Mouse (Mus musculus) hindbrain, embryonic 15.5 days (tissue): ENCODE measurements around the gene Slc25a12. TPM values are rescaled to one million over a fixed set of nuclear protein-coding genes. Genes with fewer than 3 reads are reported as not detected.
A peak's percentile ranks its signal among the peaks of the same experiment; 100 is the strongest.

Source experiments
- ATAC-seq: fragments of 200-750 bp; cut with Nextera tagmentation; 2 replicates; pipeline ENCODE4 v1.8.0; 2017; ENCODE audit warnings: low read depth, moderate number of reproducible peaks, moderate TSS enrichment; ENCODE audit not compliant: low FRiP score
- H3K27ac ChIP-seq: fragments of 300-500 bp; sonication (generic); replicated peaks from 2 replicates; pipeline ENCODE4 v1.5.1; 2015; ENCODE audit warnings: mild to moderate bottlenecking, inconsistent platforms
- H3K27me3 ChIP-seq: fragments of 300-500 bp; sonication (generic); 2 replicates; pipeline ENCODE4 v1.6.1; 2015; ENCODE audit warnings: control low read depth, inconsistent platforms
- H3K36me3 ChIP-seq: fragments of 300-500 bp; sonication (generic); 2 replicates; pipeline ENCODE4 v1.6.1; 2015; ENCODE audit warnings: control low read depth, inconsistent platforms
- H3K4me1 ChIP-seq: fragments of 300-500 bp; sonication (generic); replicated peaks from 2 replicates; pipeline ENCODE4 v1.6.1; 2015; ENCODE audit warnings: control low read depth, inconsistent platforms
- H3K4me2 ChIP-seq: fragments of 300-500 bp; sonication (generic); 2 replicates; pipeline ENCODE4 v1.6.1; 2015; ENCODE audit warnings: moderate library complexity, mild to moderate bottlenecking, inconsistent platforms
- H3K4me3 ChIP-seq: fragments of 300-500 bp; sonication (generic); 2 replicates; pipeline ENCODE4 v1.5.1; 2015; ENCODE audit warnings: mild to moderate bottlenecking, inconsistent platforms
- H3K9ac ChIP-seq: fragments of 300-500 bp; sonication (generic); 2 replicates; pipeline ENCODE4 v1.6.1; 2015; ENCODE audit warnings: inconsistent platforms
- H3K9me3 ChIP-seq: fragments of 300-500 bp; sonication (generic); 2 replicates; pipeline ENCODE4 v1.6.1; 2016; ENCODE audit warnings: control low read depth, inconsistent platforms
- WGBS: fragments of 180-500 bp; shearing (Covaris S2); methylation state at CpG from one replicate; pipeline ENCODE4 v1.1.7; 2015; 5-methylcytosine and 5-hydroxymethylcytosine counted together
- polyA plus RNA-seq: library from polyadenylated mRNA; unstranded; fragments of >200 nt; fragmentation: Nextera tagmentation; extraction: Ambion mirVana; gene quantifications from 2 replicates; pipeline ENCODE4 v1.2.1, GENCODE M21; 2015

Gene Slc25a12
- polyA plus RNA-seq, 1 experiment from 2014 or later = 112 TPM

GRCm38 (mm10) chr2:71371790-71372189 is 4.2 kb upstream of the Slc25a12 start:
- no peak for ATAC-seq
- Histone ChIP-seq H3K4me1 (peaks cover 7% of the 10 kb centered on the region), H3K4me3 (no peak overlapping the region), H3K27ac (no peak overlapping the region), H3K4me2 (no peak overlapping the region), H3K9me3 (no peaks in the 10 kb centered on the region), H3K27me3 (no peaks in the 10 kb centered on the region), H3K9ac (no peak overlapping the region), H3K36me3 (no peaks in the 10 kb centered on the region)
- whole genome bisulfite sequencing = 81% methylated on average over 5 of the region's 5 CpGs

GRCm38 (mm10) chr2:71368086-71368485 is 537 bp upstream of the Slc25a12 start:
- Histone ChIP-seq H3K9ac (no peak overlapping the region), H3K27ac (no peak overlapping the region), H3K27me3 (no peaks in the 10 kb centered on the region), H3K4me3 (peak overlapping the region; percentile 80), H3K4me1 (peaks cover 29% of the 10 kb centered on the region), H3K36me3 (no peaks in the 10 kb centered on the region), H3K9me3 (no peaks in the 10 kb centered on the region), H3K4me2 (peak overlapping the region; percentile 66)
- no peak for ATAC-seq
- WGBS = 30% methylated on average over 8 of the region's 8 CpGs

GRCm38 (mm10) chr2:71366618-71367124 is 878 bp downstream of the Slc25a12 start:
- peak overlapping the region; percentile 92 for H3K27ac ChIP-seq
- no peaks in the 10 kb centered on the region; the same call in 1 of the 2 replicates for H3K36me3 ChIP-seq
- no peaks in the 10 kb centered on the region for H3K9me3 ChIP-seq
- H3K4me1 ChIP-seq = peaks cover 29% of the 10 kb centered on the region
- no peaks in the 10 kb centered on the region for H3K27me3 ChIP-seq
- H3K4me3 ChIP-seq = peak overlapping the region; percentile 80
- peak overlapping the region; percentile 87 for H3K9ac ChIP-seq
- H3K4me2 ChIP-seq = peak overlapping the region; percentile 66
- WGBS = 21% methylated on average over 9 of the region's 9 CpGs
- no peak; the same call in 1 of the 2 replicates for ATAC-seq

GRCm38 (mm10) chr2:71360192-71360591 is 7.4 kb downstream of the Slc25a12 start:
- no peak overlapping the region for H3K4me2 ChIP-seq
- no peak overlapping the region for H3K4me3 ChIP-seq
- no peaks in the 10 kb centered on the region for H3K9me3 ChIP-seq
- no peaks in the 10 kb centered on the region for H3K27me3 ChIP-seq
- H3K36me3 ChIP-seq = peaks cover 21% of the 10 kb centered on the region
- WGBS = 83% methylated on average over 1 of the region's 1 CpGs
- no peak overlapping the region for H3K9ac ChIP-seq
- no peak for ATAC-seq
- H3K4me1 ChIP-seq = peaks cover 7% of the 10 kb centered on the region
- no peak overlapping the region for H3K27ac ChIP-seq

- Histone ChIP-seq H3K4me1 (no peaks in the 10 kb centered on the region), H3K4me3 (no peak overlapping the region), H3K27ac (no peak overlapping the region), H3K4me2 (no peak overlapping the region), H3K9ac (no peak overlapping the region), H3K9me3 (no peaks in the 10 kb centered on the region), H3K27me3 (no peaks in the 10 kb centered on the region), H3K36me3 (peaks cover 21% of the 10 kb centered on the region)
- 92% methylated on average over 5 of the region's 5 CpGs for WGBS
- ATAC-seq = no peak
Observed at GRCm38 (mm10) chr2:71358347-71358746, 9.2 kb downstream of the Slc25a12 start.

GRCm38 (mm10) chr2:71354055-71354425 is 13.5 kb downstream of the Slc25a12 start:
- no peaks in the 10 kb centered on the region for H3K27me3 ChIP-seq
- H3K9ac ChIP-seq = no peak overlapping the region
- H3K4me1 ChIP-seq = 0 out of 2 replicates have a peak, but pooled peaks cover 8% of the 10 kb centered on the region
- no peak overlapping the region for H3K4me2 ChIP-seq
- H3K4me3 ChIP-seq = no peak overlapping the region
- 68% methylated on average over 5 of the region's 5 CpGs for WGBS
- no peaks in the 10 kb centered on the region for H3K9me3 ChIP-seq
- no peak overlapping the region for H3K27ac ChIP-seq
- H3K36me3 ChIP-seq = peaks cover 6% of the 10 kb centered on the region; the same call in 1 of the 2 replicates
- no peak for ATAC-seq

- H3K27ac ChIP-seq = no peak overlapping the region
- H3K27me3 ChIP-seq = no peaks in the 10 kb centered on the region
- no peak for ATAC-seq
- WGBS = 54% methylated on average over 10 of the region's 10 CpGs
- H3K36me3 ChIP-seq = peaks cover 2% of the 10 kb centered on the region; the same call in 1 of the 2 replicates
- H3K9me3 ChIP-seq = no peaks in the 10 kb centered on the region
- H3K4me1 ChIP-seq = 0 out of 2 replicates have a peak, but pooled peaks cover 8% of the 10 kb centered on the region
- H3K4me3 ChIP-seq = no peak overlapping the region
- no peak overlapping the region for H3K9ac ChIP-seq
- H3K4me2 ChIP-seq = no peak overlapping the region
Observed at GRCm38 (mm10) chr2:71353306-71354054, 14.1 kb downstream of the Slc25a12 start.

GRCm38 (mm10) chr2:71351727-71351987 is 15.9 kb downstream of the Slc25a12 start:
- 0 out of 2 replicates have a peak, but pooled peaks cover 8% of the 10 kb centered on the region for H3K4me1 ChIP-seq
- no peak overlapping the region for H3K9ac ChIP-seq
- H3K36me3 ChIP-seq = no peaks in the 10 kb centered on the region
- WGBS = 91% methylated on average over 3 of the region's 3 CpGs
- no peak overlapping the region for H3K4me2 ChIP-seq
- H3K4me3 ChIP-seq = no peak overlapping the region
- no peaks in the 10 kb centered on the region for H3K9me3 ChIP-seq
- no peaks in the 10 kb centered on the region for H3K27me3 ChIP-seq
- no peak for ATAC-seq
- no peak overlapping the region for H3K27ac ChIP-seq

- H3K27me3 ChIP-seq = no peaks in the 10 kb centered on the region
- no peak overlapping the region for H3K4me2 ChIP-seq
- ATAC-seq = no peak
- no peak overlapping the region for H3K4me3 ChIP-seq
- no peak overlapping the region for H3K9ac ChIP-seq
- no peak overlapping the region for H3K27ac ChIP-seq
- 91% methylated on average over 11 of the region's 11 CpGs for WGBS
- H3K9me3 ChIP-seq = no peaks in the 10 kb centered on the region
- H3K36me3 ChIP-seq = no peaks in the 10 kb centered on the region
- 0 out of 2 replicates have a peak, but pooled peaks cover 8% of the 10 kb centered on the region for H3K4me1 ChIP-seq
Observed at GRCm38 (mm10) chr2:71350904-71351726, 16.4 kb downstream of the Slc25a12 start.

- Histone ChIP-seq H3K4me2 (no peak overlapping the region), H3K27ac (no peak overlapping the region), H3K4me3 (no peak overlapping the region), H3K9me3 (no peaks in the 10 kb centered on the region), H3K36me3 (no peaks in the 10 kb centered on the region), H3K27me3 (no peaks in the 10 kb centered on the region), H3K4me1 (0 out of 2 replicates have a peak, but pooled peaks cover 8% of the 10 kb centered on the region), H3K9ac (no peak overlapping the region)
- WGBS = 81% methylated on average over 7 of the region's 7 CpGs
- no peak for ATAC-seq
Observed at GRCm38 (mm10) chr2:71350181-71350580, 17.4 kb downstream of the Slc25a12 start.

GRCm38 (mm10) chr2:71349511-71349910 is 18.0 kb downstream of the Slc25a12 start:
- H3K36me3 ChIP-seq = no peaks in the 10 kb centered on the region
- 86% methylated on average over 2 of the region's 2 CpGs for WGBS
- no peak overlapping the region for H3K27ac ChIP-seq
- H3K9me3 ChIP-seq = no peaks in the 10 kb centered on the region
- no peak overlapping the region for H3K4me2 ChIP-seq
- H3K4me1 ChIP-seq = 0 out of 2 replicates have a peak, but pooled peaks cover 8% of the 10 kb centered on the region
- no peaks in the 10 kb centered on the region for H3K27me3 ChIP-seq
- H3K9ac ChIP-seq = no peak overlapping the region
- no peak for ATAC-seq
- H3K4me3 ChIP-seq = no peak overlapping the region
